Mouse (Mus musculus): ENCODE data around the gene Hoxa3.
A peak's percentile ranks its signal among the peaks of the same experiment; 100 is the strongest.

Hoxa3 gene

DNA sequence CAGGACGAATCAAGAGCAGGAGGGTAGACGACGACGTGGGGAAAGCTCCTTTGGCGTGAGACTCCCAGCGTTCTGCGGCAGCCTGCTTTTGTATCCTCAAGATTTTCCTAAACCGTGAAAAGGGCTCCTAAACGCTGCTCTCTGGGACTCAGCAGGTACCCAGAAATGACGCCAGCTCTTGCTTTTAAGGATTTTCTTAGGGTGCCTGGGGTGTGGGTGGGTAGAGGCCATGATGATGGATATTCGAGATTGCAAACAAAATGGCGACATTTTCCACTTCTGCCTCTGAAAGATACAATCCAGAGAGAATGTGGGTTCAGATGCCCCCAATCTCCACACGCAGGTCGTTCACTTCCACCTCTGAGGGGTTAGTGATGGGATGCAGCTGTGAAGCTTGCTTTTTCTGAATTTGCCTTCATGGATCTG lies 45.4 kb downstream of the Hoxa3 start:
- DNase-seq (ENCODE audit: low spot score) = no peak

DNA sequence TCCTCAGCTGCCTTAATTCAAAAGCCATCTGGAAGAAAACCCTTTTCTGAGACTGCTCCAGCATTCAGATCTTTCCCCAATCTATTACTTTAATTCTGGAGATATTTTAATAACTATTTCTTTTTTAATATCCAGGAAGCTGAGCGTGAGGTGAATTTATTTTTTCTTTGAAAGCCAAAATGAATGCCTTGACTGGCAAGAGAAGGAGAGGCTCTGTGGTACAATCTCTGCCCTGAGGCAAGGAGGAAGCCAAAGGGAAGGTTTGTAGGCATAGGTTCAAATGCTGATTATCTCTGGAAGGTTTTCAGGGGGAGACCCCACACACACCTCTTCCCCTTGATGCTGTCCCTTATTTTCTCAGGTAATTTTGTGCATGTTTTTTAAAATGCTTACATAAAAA lies 46.0 kb downstream of the Hoxa3 start:
- no peak for DNase-seq (ENCODE audit: low spot score)

DNA sequence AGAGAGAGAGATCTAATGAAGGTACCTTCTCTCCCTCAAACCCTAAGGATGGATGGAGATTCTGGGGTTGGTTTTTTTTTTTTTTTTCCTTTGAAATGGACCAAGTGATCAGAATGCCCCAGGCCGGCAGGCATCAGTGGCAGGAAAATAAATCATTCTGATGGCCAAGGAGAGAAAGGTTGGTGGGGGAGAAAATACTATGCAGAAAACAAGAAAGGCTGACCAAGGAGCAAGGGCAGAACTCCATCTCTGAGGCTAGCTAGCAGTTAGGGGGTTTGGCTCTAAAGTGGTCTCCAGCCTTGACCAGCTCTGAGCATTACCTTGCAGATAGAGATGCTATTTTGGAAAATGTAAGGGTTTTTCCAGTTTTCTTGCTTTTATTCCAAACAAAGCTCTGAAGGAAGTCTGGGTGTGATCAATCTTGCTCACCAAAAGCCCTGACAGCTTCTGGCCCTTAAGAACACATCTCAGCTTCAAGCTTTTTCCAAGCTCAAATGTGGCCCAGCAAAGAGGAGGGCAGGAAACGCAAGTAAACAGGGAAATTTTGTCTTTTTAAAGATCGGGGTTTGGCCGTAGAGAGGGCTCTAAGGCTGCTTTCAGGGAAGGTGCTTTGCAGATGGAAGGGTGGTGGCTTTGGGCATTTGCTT lies 46.6 kb downstream of the Hoxa3 start:
- DNase-seq (ENCODE audit: low spot score) = peak; percentile 38

GRCm38 (mm10) chr6:52165441-52166370 lies 47.4 kb downstream of the Hoxa3 start:
- peak; percentile 18 for DNase-seq (ENCODE audit: low spot score)

GRCm38 (mm10) chr6:52164626-52165440 lies 48.3 kb downstream of the Hoxa3 start, which contains the start of gene Hoxa2:
Hoxa2 (minus strand) TSS chr6:52164831.
- peak; percentile 40 for DNase-seq (ENCODE audit: low spot score)

- peak; percentile 42 for DNase-seq (ENCODE audit: low spot score)
These were observed 49.0 kb downstream of the Hoxa3 start for GRCm38 (mm10) chr6:52164051-52164625.

DNA sequence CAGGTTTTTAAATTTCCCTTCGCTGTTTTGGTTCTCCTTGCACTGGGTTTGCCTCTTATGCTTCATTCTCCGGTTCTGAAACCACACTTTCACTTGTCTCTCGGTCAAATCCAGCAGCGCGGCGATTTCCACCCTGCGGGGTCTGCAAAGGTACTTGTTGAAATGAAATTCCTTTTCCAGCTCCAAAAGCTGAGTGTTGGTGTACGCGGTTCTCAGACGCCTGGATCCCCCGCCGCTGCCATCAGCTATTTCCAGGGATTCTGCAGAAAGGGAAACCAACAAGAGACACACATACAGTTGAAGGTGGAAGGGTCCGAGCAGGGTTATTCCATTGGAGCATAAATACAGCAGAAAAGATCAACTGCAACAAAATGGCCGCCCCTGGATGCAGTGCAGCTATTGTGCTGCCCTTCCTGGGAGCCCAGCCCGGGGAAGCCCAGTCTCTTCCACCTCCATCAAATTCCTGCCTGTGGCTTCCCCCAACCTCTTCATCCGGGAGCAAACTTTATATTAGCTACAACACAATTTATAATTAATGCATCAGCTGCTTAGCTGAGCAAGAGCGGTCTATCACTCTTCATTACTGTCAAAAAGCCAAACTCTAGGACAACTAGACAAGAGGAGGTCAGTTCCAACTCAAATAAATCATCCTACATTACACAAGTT lies 49.6 kb downstream of the Hoxa3 start:
- DNase-seq (ENCODE audit: low spot score) = peak; percentile 38

- DNase-seq (ENCODE audit: low spot score) = peak; percentile 15
These were observed 50.3 kb downstream of the Hoxa3 start for GRCm38 (mm10) chr6:52162611-52163365.

- DNase-seq (ENCODE audit: low spot score) = no peak
These were observed 51.1 kb downstream of the Hoxa3 start for GRCm38 (mm10) chr6:52162093-52162380.

DNA sequence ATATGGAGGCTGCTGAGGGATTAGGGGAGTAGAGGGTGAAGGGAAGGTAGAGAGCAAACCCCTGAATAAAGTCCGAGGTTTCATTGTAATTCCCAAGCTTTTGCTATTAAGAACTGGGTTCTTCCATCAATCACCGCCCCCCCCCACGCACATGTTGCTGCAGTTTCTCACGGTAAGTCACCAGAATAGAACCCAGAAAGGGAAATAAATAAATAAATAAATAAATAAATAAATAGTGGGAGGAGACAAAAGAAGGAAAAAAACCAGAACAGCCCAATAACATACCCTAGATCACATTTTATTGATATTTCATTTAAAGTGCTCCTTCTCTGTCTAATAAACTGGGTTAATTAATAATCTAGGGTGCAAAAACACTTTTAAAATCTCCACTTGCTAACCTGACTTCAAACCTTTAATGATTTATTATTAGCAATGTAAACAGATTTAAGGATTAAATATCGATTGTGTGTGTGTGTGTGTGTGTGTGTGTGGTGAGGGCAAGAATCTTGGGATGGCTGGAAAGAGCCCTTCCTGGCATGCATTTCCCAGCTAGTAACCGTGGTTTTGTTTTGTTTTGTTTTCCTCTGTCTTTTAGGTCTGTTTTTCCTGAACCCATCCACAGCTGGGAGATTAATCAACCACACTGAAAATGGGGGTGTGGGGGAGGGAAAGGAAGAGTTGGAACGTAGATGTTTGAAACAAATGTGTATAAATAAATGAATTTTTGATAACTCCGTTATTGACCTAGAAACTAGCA lies 51.6 kb downstream of the Hoxa3 start:
- no peak for DNase-seq (ENCODE audit: low spot score)

DNA sequence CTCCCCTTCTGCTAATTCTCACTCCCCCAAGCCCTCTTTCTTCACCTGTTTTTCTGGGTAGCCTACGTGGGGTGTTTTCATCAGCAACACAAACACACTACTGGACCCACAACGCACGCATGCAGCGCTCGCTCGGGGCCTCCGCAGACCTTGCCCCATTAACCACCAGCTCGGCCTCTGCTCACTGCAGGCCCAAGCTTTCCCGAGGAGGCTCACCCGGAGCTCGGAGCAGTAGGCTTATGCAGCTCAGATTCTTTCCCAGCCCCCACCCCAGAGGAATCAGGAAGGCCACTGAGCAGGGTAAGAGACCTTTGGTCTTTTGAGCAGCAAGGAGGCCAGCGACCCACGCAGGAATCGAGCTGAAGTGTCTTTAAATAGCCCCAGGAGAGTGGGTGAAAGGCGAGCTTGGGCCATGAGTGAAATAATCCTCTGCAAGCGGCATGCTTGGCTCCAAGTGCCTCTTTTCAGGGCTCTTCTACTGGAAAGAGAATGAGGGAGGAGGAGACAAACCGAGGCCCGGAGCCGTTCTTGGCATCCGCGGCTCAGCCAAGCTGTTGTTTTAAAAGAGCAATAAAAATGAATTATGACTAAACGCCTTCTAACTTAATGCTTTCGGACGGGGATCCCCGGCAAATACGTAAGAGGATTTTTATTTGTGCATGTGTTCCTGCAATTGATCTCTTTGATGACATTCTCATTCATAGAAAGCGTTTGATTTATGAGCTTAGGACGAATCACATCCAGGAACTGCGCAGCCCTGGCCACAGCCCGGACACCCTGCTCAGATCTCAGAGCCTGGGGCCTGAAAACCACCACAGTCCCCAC lies 52.4 kb downstream of the Hoxa3 start:
- peak; percentile 73 for DNase-seq (ENCODE audit: low spot score)

DNA sequence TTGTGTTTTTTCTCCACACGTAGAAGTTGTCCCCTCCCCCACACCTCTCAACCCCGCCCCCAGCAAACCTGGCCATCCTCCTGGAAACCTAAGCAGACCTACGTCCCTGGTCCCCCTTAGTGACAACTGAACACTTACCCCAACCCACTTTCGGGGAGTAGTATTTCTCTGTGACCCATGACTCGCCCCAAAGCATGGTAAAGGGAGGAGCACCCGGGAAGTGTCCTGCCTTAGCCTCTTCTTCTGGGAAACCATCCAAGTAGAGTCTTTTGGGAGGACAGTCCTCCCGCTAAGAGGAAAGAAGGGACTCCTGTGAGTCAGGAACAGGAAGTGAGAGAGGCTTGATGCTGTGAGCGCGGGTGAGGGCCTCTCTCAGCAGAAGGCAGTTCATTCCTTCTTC lies 53.2 kb downstream of the Hoxa3 start:
- DNase-seq (ENCODE audit: low spot score) = peak; percentile 44

DNA sequence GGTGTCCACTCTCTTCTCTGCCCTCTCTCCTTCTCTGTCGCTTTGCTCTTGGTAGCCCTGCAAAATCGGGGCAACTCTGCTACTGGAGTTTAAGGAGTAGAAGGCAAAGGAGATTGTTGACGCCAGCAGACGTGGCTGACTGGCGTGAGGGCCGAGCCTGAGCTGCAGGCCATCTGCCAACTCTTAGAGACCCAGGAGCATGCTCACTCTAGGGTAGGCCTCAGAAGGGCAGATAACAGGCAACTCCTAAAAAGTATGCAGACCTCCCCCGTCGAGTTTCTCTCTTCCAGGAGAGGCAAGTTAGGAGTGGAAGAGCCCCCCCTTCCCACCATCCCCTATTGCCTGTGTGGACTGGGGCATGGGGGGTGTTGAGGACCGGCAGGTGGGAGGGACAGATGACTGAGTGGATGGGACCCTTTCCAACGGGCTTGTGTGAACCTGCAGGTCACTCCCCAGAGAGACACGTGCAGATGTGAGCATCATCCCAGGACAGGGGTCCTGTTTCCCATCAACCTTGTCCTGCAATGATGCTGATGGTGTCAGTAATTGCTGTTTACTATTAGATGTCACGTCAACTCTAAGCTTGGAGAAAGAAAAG lies 53.9 kb downstream of the Hoxa3 start:
- peak; percentile 56 for DNase-seq (ENCODE audit: low spot score)

GRCm38 (mm10) chr6:52158276-52159051 lies 54.7 kb downstream of the Hoxa3 start, which contains the start of gene Hoxa1:
Hoxa1 (minus strand) TSS chr6:52158317.
- DNase-seq (ENCODE audit: low spot score) = peak; percentile 90

DNA sequence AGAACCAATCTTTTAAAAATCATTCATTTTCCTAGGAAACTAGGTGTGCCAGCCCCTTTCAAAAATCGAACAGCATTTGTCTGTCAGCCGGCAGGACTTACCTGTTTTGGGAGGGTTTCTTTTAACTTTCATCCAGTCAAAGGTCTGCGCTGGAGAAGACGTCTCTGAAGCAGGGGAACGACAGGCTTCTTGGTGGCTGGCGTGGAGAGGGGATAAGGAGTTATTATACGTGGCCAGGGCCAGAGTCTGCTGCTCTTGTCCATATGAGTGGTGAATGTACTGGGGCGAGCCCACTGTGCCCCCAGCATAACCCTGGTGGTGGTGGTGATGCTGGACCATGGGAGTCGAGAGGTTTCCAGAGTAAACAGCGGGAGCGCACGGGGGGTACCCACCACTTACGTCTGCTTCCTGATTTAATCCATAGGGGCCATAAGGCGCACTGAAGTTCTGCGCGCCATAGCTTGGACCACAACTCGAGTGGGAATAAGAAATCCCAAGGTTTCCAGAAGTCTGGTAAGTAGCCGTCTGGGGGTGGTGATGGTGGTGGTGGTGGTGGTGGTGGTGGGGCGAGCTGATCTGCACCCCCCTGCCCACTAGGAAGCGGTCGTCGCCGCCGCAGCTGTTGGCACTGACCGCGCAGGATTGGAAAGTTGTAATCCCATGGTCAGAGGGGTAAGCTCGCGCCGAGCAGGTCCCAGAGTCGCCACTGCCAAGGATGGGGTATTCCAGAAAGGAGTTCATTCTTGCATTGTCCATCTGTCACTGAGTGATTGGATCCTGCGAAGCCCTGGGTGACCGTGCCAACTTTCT lies 55.5 kb downstream of the Hoxa3 start:
- peak; percentile 1 for DNase-seq (ENCODE audit: low spot score)

DNA sequence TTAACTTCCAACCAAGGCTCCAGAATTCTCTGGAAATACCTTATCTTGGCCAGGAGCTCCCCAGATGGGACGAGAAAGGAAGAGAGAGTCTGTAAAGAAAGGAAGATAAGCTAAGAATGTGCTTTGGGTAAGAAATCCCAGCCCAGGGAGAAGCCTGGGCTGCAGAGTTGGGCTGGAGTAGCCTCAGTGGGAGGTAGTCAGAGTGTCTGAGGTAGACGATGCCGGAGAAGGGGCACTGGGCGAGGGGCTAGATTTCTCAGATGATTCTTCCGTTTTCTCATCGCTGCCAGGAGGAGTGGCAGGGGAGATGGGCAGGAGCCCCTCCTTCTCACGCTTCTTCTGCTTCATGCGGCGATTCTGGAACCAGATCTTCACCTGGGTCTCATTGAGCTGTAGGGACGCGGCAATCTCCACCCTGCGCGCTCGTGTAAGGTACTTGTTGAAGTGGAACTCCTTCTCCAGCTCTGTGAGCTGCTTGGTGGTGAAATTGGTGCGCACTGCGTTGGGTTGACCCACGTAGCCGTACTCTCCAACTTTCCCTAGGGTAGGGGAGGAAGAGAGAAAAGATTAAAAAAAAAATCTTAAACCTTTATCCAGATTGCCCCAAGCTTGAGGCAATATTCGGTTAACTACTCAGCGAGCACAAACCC lies 56.5 kb downstream of the Hoxa3 start:
- peak; percentile 4 for DNase-seq (ENCODE audit: low spot score)

GRCm38 (mm10) chr6:52155471-52155870 lies 57.7 kb downstream of the Hoxa3 start:
- no peak for DNase-seq (ENCODE audit: low spot score)

All from yolk sac, embryonic 10.5 days (tissue).